Mouse (Mus musculus): ENCODE results near the gene Vmn1r178. TPM values are rescaled to one million over a fixed set of nuclear protein-coding genes. Genes with fewer than 3 reads are reported as not detected.
"Not testable (repeated sequence)": the region's sequence is repeated elsewhere in the genome, so short reads cannot be mapped to it uniquely, and the experiment has no call there.

Gene Vmn1r178
- not detected in 2 replicates for polyA plus RNA-seq (2015; fragmentation: Nextera tagmentation; extraction: Ambion mirVana)

DNA sequence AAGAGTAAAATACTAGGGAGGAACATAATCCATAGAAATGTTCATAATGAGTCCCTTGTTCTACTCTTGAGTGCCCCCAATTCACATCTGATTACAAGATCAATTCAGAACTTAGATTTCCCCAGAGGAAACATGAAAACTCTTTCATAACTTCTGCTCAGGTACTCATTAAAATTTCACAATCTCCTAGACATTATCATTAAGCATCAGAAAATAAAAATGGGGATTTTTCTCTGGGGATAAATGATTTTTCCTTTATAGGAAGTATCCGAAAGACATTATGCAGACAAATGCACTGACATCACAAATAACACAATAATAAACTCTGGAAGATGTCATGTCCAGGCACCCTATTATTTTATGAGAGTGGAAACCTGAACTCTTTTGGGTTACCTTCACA lies at the start of gene Vmn1r178:
Vmn1r178 (plus strand) TSS at position 301 of the 400 bp plus-strand sequence.
- Histone ChIP-seq H3K4me2 (no peak within 1 kb of the TSS), H3K9ac (no peak within 1 kb of the TSS), H3K27me3 (no peaks in the 10 kb centered on the region), H3K36me3 (no peaks in the 10 kb centered on the region), H3K4me1 (replicated peaks) (no peaks in the 10 kb centered on the region), H3K27ac (no peak within 1 kb of the TSS), H3K4me3 (no peak within 1 kb of the TSS), H3K9me3 (replicated peaks) (no peaks in the 10 kb centered on the region)
- 69% methylated on average over 1 of the region's 1 CpGs for WGBS
- ATAC-seq (replicated peaks; ENCODE audit: insufficient number of reproducible peaks, insufficient read depth, low FRiP score, low read depth) = no peak

DNA sequence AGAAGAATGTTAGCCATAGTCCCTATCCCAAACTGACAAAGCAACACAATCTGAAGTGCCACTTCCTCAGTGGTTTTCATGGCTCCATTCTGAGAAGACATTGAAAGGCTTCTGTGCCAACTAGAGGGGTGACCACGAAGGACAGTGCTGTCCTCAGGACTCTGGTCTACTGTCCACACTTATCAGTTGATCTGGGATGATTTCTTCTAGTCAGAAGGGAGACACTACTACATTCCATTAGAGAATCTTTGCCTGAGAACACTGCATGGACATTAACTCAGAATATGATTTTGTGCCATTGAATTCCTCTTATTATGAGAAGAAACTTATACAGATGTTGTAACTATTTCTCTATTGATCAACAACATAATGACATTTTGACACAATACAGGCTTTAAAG lies 25.5 kb upstream of the Vmn1r178 start, which contains the start of gene Vmn1r177:
Vmn1r177 (minus strand) TSS at position 101 of the 400 bp plus-strand sequence.
- ATAC-seq (replicated peaks; ENCODE audit: insufficient number of reproducible peaks, insufficient read depth, low FRiP score, low read depth) = not testable (repeated sequence)

DNA sequence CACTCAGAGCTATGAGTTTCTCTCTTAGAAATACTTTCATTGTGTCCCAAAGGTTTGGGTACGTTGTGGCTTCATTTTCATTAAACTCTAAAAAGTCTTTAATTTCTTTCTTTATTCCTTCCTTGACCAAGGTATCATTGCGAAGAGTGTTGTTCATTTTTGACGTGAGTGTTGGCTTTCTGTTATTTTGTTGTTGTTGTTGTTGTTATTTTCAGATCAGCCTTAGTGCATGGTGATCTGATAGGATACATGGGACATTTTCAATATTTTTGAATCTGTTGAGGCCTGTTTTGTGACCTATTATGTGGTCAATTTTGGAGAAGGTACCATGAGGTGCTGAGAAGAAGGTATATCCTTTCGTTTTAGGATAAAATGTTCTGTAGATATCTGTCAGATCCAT lies 14.9 kb upstream of the Vmn1r178 start:
- not testable (repeated sequence) for H3K4me3 ChIP-seq; H3K4me2 ChIP-seq; H3K36me3 ChIP-seq; H3K27ac ChIP-seq; H3K9ac ChIP-seq; ATAC-seq (replicated peaks; ENCODE audit: insufficient number of reproducible peaks, insufficient read depth, low FRiP score, low read depth); H3K9me3 ChIP-seq (replicated peaks); H3K4me1 ChIP-seq (replicated peaks); H3K27me3 ChIP-seq
- WGBS = 58% methylated on average over 4 of the region's 4 CpGs

More for the DNA sequence above, 25.5 kb upstream of the Vmn1r178 start, which contains the start of gene Vmn1r177:
- H3K27me3 ChIP-seq; H3K4me1 ChIP-seq (replicated peaks); H3K27ac ChIP-seq; H3K9me3 ChIP-seq (replicated peaks); H3K9ac ChIP-seq; H3K4me3 ChIP-seq; H3K4me2 ChIP-seq; H3K36me3 ChIP-seq: not testable (repeated sequence)
- WGBS = 0% methylated on average over 1 of the region's 1 CpGs

DNA sequence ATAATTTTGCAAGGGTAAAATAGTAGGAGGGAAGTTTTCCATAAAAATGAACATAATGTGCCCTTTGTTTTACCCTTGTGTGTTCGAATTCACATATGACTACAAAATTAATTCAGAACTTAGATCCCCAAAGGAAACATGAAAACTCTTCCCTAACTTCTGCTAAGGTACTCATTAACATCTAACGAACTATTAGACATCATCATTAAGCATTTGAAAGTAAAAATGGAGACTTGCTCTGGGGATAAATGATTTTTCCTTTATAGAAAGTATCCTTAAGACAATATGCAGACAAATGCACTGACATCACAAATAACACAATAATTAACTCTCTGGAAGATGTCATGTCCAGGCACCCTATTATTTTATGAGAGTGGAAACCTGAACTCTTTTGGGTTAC lies 34.9 kb downstream of the Vmn1r178 start, which contains the start of gene Vmn1r179:
Vmn1r179 (plus strand) TSS at position 301 of the 400 bp plus-strand sequence.
- WGBS = 40% methylated on average over 2 of the region's 2 CpGs
- no peak within 1 kb of the TSS for H3K9ac ChIP-seq

More for the DNA sequence above, 34.9 kb downstream of the Vmn1r178 start, which contains the start of gene Vmn1r179:
- H3K27ac ChIP-seq = no peak within 1 kb of the TSS
- no peaks in the 10 kb centered on the region for H3K27me3 ChIP-seq
- peaks cover under 1% of the 10 kb centered on the region; the same call in 1 of the 2 replicates for H3K9me3 ChIP-seq (replicated peaks)
- H3K4me3 ChIP-seq = no peak within 1 kb of the TSS
- no peaks in the 10 kb centered on the region for H3K4me1 ChIP-seq (replicated peaks)
- no peak for ATAC-seq (replicated peaks; ENCODE audit: insufficient number of reproducible peaks, insufficient read depth, low FRiP score, low read depth)
- H3K36me3 ChIP-seq = no peaks in the 10 kb centered on the region
- H3K4me2 ChIP-seq = no peak within 1 kb of the TSS

Other genes with a start within 250 kb of the Vmn1r178 start
- gene Vmn1r172, start 233.7 kb upstream of the Vmn1r178 start, polyA plus RNA-seq (2015; fragmentation: Nextera tagmentation; extraction: Ambion mirVana) = not detected in 2 replicates
- not detected in 2 replicates for gene Vmn1r173, start 191.3 kb upstream of the Vmn1r178 start, polyA plus RNA-seq (2015; fragmentation: Nextera tagmentation; extraction: Ambion mirVana)
- gene Vmn1r174, start 139.7 kb upstream of the Vmn1r178 start, polyA plus RNA-seq (2015; fragmentation: Nextera tagmentation; extraction: Ambion mirVana) = not detected in 2 replicates
- gene Vmn1r175, start 81.4 kb upstream of the Vmn1r178 start, polyA plus RNA-seq (2015; fragmentation: Nextera tagmentation; extraction: Ambion mirVana) = not detected in 2 replicates
- not detected in 2 replicates for gene Vmn1r176, start 54.6 kb upstream of the Vmn1r178 start, polyA plus RNA-seq (2015; fragmentation: Nextera tagmentation; extraction: Ambion mirVana)
- not detected in 2 replicates for gene Vmn1r177, start 25.6 kb upstream of the Vmn1r178 start, polyA plus RNA-seq (2015; fragmentation: Nextera tagmentation; extraction: Ambion mirVana)
- gene Vmn1r179, start 35.0 kb downstream of the Vmn1r178 start, polyA plus RNA-seq (2015; fragmentation: Nextera tagmentation; extraction: Ambion mirVana) = not detected in 2 replicates
- gene Vmn1r180, start 58.6 kb downstream of the Vmn1r178 start, polyA plus RNA-seq (2015; fragmentation: Nextera tagmentation; extraction: Ambion mirVana) = not detected in 2 replicates
- gene Vmn1r181, start 82.6 kb downstream of the Vmn1r178 start, polyA plus RNA-seq (2015; fragmentation: Nextera tagmentation; extraction: Ambion mirVana) = not detected in 2 replicates
- not detected in 2 replicates for gene V1rd19, start 109.7 kb downstream of the Vmn1r178 start, polyA plus RNA-seq (2015; fragmentation: Nextera tagmentation; extraction: Ambion mirVana)
- gene Vmn1r183, start 161.2 kb downstream of the Vmn1r178 start, polyA plus RNA-seq (2015; fragmentation: Nextera tagmentation; extraction: Ambion mirVana) = not detected in 2 replicates
- gene Zfp180, start 189.9 kb downstream of the Vmn1r178 start, polyA plus RNA-seq (2015; fragmentation: Nextera tagmentation; extraction: Ambion mirVana) = 11.5 and 14.2 TPM in 2 replicates
- 5.3 and 6.3 TPM in 2 replicates for gene Zfp112, start 220.3 kb downstream of the Vmn1r178 start, polyA plus RNA-seq (2015; fragmentation: Nextera tagmentation; extraction: Ambion mirVana)
- gene Zfp235, start 242.2 kb downstream of the Vmn1r178 start, polyA plus RNA-seq (2015; fragmentation: Nextera tagmentation; extraction: Ambion mirVana) = 7.8 and 8.9 TPM in 2 replicates

All from heart, embryonic 15.5 days (tissue).